Mouse (Mus musculus) liver, postnatal 0 days (tissue): ENCODE measurements at regions not wholly inside any gene's neighbourhood (a gene's known extent, or its start where the extent isn't known, plus 50 kb on each side); places are given as distances from the start of the nearest gene placed in this dataset.
"Not testable (repeated sequence)": the region's sequence is repeated elsewhere in the genome, so short reads cannot be mapped to it uniquely, and the experiment has no call there.

Experiments used
- ATAC-seq: fragments of 200-750 bp; cut with Nextera tagmentation; 2 replicates; pipeline ENCODE4 v1.8.0; 2017; ENCODE audit warnings: mild to moderate bottlenecking, moderate library complexity
- DNase-seq: peaks from one replicate; pipeline ENCODE4 v3.0.0-alpha.2; 2016
- H3K27ac ChIP-seq: fragments of 300-500 bp; sonication (generic); 2 replicates; pipeline ENCODE4 v1.5.1; 2014; ENCODE audit warnings: antibody characterized with exemption, moderate library complexity, mild to moderate bottlenecking, low read depth
- H3K27me3 ChIP-seq: fragments of 300-500 bp; sonication (generic); 2 replicates; pipeline ENCODE4 v1.6.1; 2014; ENCODE audit warnings: low read length, control low read depth, mixed read lengths; ENCODE audit not compliant: insufficient read depth
- H3K36me3 ChIP-seq: fragments of 300-500 bp; sonication (generic); replicated peaks from 2 replicates; pipeline ENCODE4 v1.6.1; 2014; ENCODE audit warnings: mild to moderate bottlenecking, control low read depth, low read length, moderate library complexity, mixed read lengths; ENCODE audit not compliant: insufficient read depth
- H3K4me1 ChIP-seq: fragments of 300-500 bp; sonication (generic); 2 replicates; pipeline ENCODE4 v1.6.1; 2014; ENCODE audit warnings: antibody characterized with exemption, mild to moderate bottlenecking, control low read depth; ENCODE audit not compliant: insufficient read depth
- H3K4me2 ChIP-seq: fragments of 300-500 bp; sonication (generic); 2 replicates; pipeline ENCODE4 v1.6.1; 2014; ENCODE audit warnings: low read depth, mild to moderate bottlenecking, low read length, moderate library complexity, mixed read lengths
- H3K4me3 ChIP-seq: fragments of 300-500 bp; sonication (generic); 2 replicates; pipeline ENCODE4 v1.5.1; 2014; ENCODE audit warnings: low read depth, low read length
- H3K9ac ChIP-seq: fragments of 300-500 bp; sonication (generic); replicated peaks from 2 replicates; pipeline ENCODE4 v1.6.1; 2014; ENCODE audit warnings: mild to moderate bottlenecking, moderate library complexity
- H3K9me3 ChIP-seq: fragments of 300-500 bp; sonication (generic); 2 replicates; pipeline ENCODE4 v1.6.1; 2016; ENCODE audit warnings: mild to moderate bottlenecking, control low read depth, low read length, mixed read lengths
- CTCF ChIP-seq: sonication (generic); IDR thresholded peaks from 2 replicates; pipeline ENCODE4 v1.5.1; 2016; ENCODE audit warnings: antibody characterized with exemption, low read depth
- EP300 ChIP-seq: IDR thresholded peaks from 2 replicates; pipeline ENCODE4 v1.6.1; 2016; ENCODE audit warnings: antibody characterized with exemption, low read depth, mild to moderate bottlenecking
- WGBS: fragments of 180-500 bp; shearing (Covaris S2); extraction: QIAGEN DNeasy Blood & Tissue Kit; methylation state at CpG from one replicate; pipeline ENCODE4 v1.1.7; 2014; ENCODE audit not compliant: insufficient replicate concordance; 5-methylcytosine and 5-hydroxymethylcytosine counted together

- Histone ChIP-seq H3K4me1 (no peaks in the 10 kb centered on the region), H3K9me3 (no peaks in the 10 kb centered on the region), H3K4me3 (no peak overlapping the region), H3K36me3 (no peaks in the 10 kb centered on the region), H3K4me2 (no peak overlapping the region), H3K9ac (no peak overlapping the region), H3K27ac (no peak overlapping the region), H3K27me3 (no peaks in the 10 kb centered on the region)
- TF ChIP-seq CTCF (no peak), EP300 (no peak)
- no peak for DNase-seq
- no peak for ATAC-seq
Observed at GRCm38 (mm10) chr8:4934551-4934950, 155.2 kb upstream of the Shcbp1 start.

- Histone ChIP-seq H3K9ac (no peak overlapping the region), H3K9me3 (no peaks in the 10 kb centered on the region), H3K4me1 (no peaks in the 10 kb centered on the region), H3K4me3 (no peak overlapping the region), H3K27me3 (no peaks in the 10 kb centered on the region), H3K27ac (no peak overlapping the region), H3K36me3 (no peaks in the 10 kb centered on the region), H3K4me2 (no peak overlapping the region)
- TF ChIP-seq CTCF (no peak), EP300 (no peak)
- WGBS: 53% methylated on average over 2 of the region's 2 CpGs
- no peak for DNase-seq
- no peak for ATAC-seq
Observed at GRCm38 (mm10) chr8:4934035-4934434, 154.7 kb upstream of the Shcbp1 start.

- no peaks in the 10 kb centered on the region for H3K27me3 ChIP-seq
- no peak overlapping the region for H3K4me2 ChIP-seq
- H3K9ac ChIP-seq: no peak overlapping the region
- no peaks in the 10 kb centered on the region for H3K36me3 ChIP-seq
- H3K9me3 ChIP-seq: no peaks in the 10 kb centered on the region
- DNase-seq (no peak), ATAC-seq (no peak)
- no peak overlapping the region for H3K27ac ChIP-seq
- TF ChIP-seq CTCF (no peak), EP300 (no peak)
- no peak overlapping the region for H3K4me3 ChIP-seq
- no peaks in the 10 kb centered on the region for H3K4me1 ChIP-seq
Observed at GRCm38 (mm10) chr8:4916447-4916846, 137.1 kb upstream of the Shcbp1 start.

GRCm38 (mm10) chr8:4895046-4895445 is 115.7 kb upstream of the Shcbp1 start:
- no peaks in the 10 kb centered on the region for H3K9me3 ChIP-seq
- H3K9ac ChIP-seq: no peak overlapping the region
- WGBS: 70% methylated on average over 2 of the region's 2 CpGs
- no peaks in the 10 kb centered on the region for H3K27me3 ChIP-seq
- H3K4me3 ChIP-seq: no peak overlapping the region
- ATAC-seq (no peak), DNase-seq (no peak)
- H3K4me1 ChIP-seq: no peaks in the 10 kb centered on the region
- no peak overlapping the region for H3K27ac ChIP-seq
- H3K36me3 ChIP-seq: no peaks in the 10 kb centered on the region
- TF ChIP-seq EP300: no peak
- no peak overlapping the region for H3K4me2 ChIP-seq

- H3K9me3 ChIP-seq, H3K4me1 ChIP-seq, H3K36me3 ChIP-seq, H3K27me3 ChIP-seq, H3K27ac ChIP-seq, H3K4me2 ChIP-seq, H3K9ac ChIP-seq, H3K4me3 ChIP-seq: not testable (repeated sequence)
- DNase-seq (peak; percentile 21), ATAC-seq (peak; percentile 78)
- WGBS: 77% methylated on average over 7 of the region's 7 CpGs
- peak; percentile 65 for TF ChIP-seq CTCF
Observed at GRCm38 (mm10) chr8:4868761-4869160, 89.4 kb upstream of the Shcbp1 start.

GRCm38 (mm10) chr8:4839087-4839486 is 59.7 kb upstream of the Shcbp1 start:
- Histone ChIP-seq H3K36me3 (no peaks in the 10 kb centered on the region), H3K4me2 (no peak overlapping the region), H3K27ac (no peak overlapping the region), H3K9me3 (no peaks in the 10 kb centered on the region), H3K9ac (no peak overlapping the region), H3K4me1 (peaks cover 2% of the 10 kb centered on the region; the same call in 1 of the 2 replicates), H3K4me3 (no peak overlapping the region), H3K27me3 (no peaks in the 10 kb centered on the region)
- 58% methylated on average over 3 of the region's 3 CpGs for WGBS
- TF ChIP-seq CTCF: no peak
- no peak for TF ChIP-seq EP300
- DNase-seq (no peak), ATAC-seq (no peak)

GRCm38 (mm10) chr8:4838527-4838926 is 59.2 kb upstream of the Shcbp1 start:
- no peaks in the 10 kb centered on the region for H3K9me3 ChIP-seq
- H3K27ac ChIP-seq: no peak overlapping the region
- no peak overlapping the region for H3K4me2 ChIP-seq
- no peak overlapping the region for H3K9ac ChIP-seq
- TF ChIP-seq CTCF (no peak), EP300 (no peak)
- H3K36me3 ChIP-seq: no peaks in the 10 kb centered on the region
- DNase-seq: no peak
- H3K27me3 ChIP-seq: no peaks in the 10 kb centered on the region
- no peak for ATAC-seq
- no peak overlapping the region for H3K4me3 ChIP-seq
- H3K4me1 ChIP-seq: peaks cover 2% of the 10 kb centered on the region; the same call in 1 of the 2 replicates
